Mouse (Mus musculus): Measurements from ENCODE around the gene Slc3a1.

- TF ChIP-seq POLR2A (IDR thresholded peaks at IDR 0.05; ENCODE audit: insufficient read depth, low read length) (no peak), CTCF (IDR thresholded peaks at IDR 0.05; ENCODE audit: low read depth, low read length) (no peak), EP300 (IDR thresholded peaks at IDR 0.05; ENCODE audit: insufficient read depth, low read depth, low read length) (no peak)
Observed at GRCm38 (mm10) chr17:85073214-85073613, 45.0 kb downstream of the Slc3a1 start.

Data from ES-Bruce4 (cell line).